Mouse (Mus musculus) G1E (cell line): Measurements from ENCODE around the gene Lyst. TPM values are rescaled to one million over a fixed set of nuclear protein-coding genes. Genes with fewer than 3 reads are reported as not detected.

Source experiments
- ATAC-seq: 2 replicates; pipeline ENCODE4 v1.8.0; 2016; ENCODE audit warnings: mild to moderate bottlenecking; ENCODE audit not compliant: insufficient number of reproducible peaks, poor library complexity, low FRiP score, severe bottlenecking; ENCODE audit errors: extremely low read depth
- DNase-seq: peaks from one replicate; pipeline ENCODE4 v3.0.0; 2012; ENCODE audit warnings: low spot score
- H3K27me3 ChIP-seq: 2 replicates; pipeline ENCODE4 v1.6.1; 2012; ENCODE audit warnings: mild to moderate bottlenecking, low read length, inconsistent platforms; ENCODE audit not compliant: insufficient read depth
- H3K36me3 ChIP-seq: replicated peaks from 2 replicates; pipeline ENCODE3; 2012; ENCODE audit warnings: mild to moderate bottlenecking, inconsistent platforms
- H3K4me1 ChIP-seq: 2 replicates; pipeline ENCODE4 v1.6.1; 2012; ENCODE audit warnings: low read depth, low read length, inconsistent platforms, mixed read lengths; ENCODE audit not compliant: insufficient read depth
- H3K4me3 ChIP-seq: 2 replicates; pipeline ENCODE4 v1.5.1; 2012; ENCODE audit warnings: low read depth, mild to moderate bottlenecking, inconsistent platforms, low read length, moderate library complexity, mixed read lengths
- H3K9me3 ChIP-seq: replicated peaks from 2 replicates; pipeline ENCODE4 v1.6.1; 2012; ENCODE audit warnings: inconsistent platforms
- CTCF ChIP-seq: IDR thresholded peaks from 2 replicates; pipeline ENCODE4 v1.5.1; 2012; ENCODE audit warnings: low read depth, low read length, inconsistent platforms, mixed read lengths
- GATA1 ChIP-seq: IDR thresholded peaks from 2 replicates; pipeline ENCODE4 v1.6.1; 2012; ENCODE audit warnings: borderline replicate concordance, low read length, inconsistent platforms, mixed read lengths
- GATA2 ChIP-seq: IDR thresholded peaks from 2 replicates; pipeline ENCODE4 v1.6.1; 2012; ENCODE audit warnings: low read depth, low read length, inconsistent platforms, borderline replicate concordance
- POLR2AphosphoS5 ChIP-seq: IDR thresholded peaks from 2 replicates; pipeline ENCODE4 v1.6.1; 2012; ENCODE audit warnings: low read depth, low read length, inconsistent platforms; ENCODE audit not compliant: insufficient replicate concordance
- TAL1 ChIP-seq: conservative IDR thresholded peaks from 2 replicates; pipeline ENCODE4 v1.6.1; 2012; ENCODE audit warnings: low read depth, low read length, inconsistent platforms, mixed read lengths
- polyA plus RNA-seq: library from polyadenylated mRNA; stranded (reverse); fragments of >175 nt; gene quantifications from 2 replicates; pipeline ENCODE4 v1.2.3, GENCODE M21; 2012
- total RNA-seq, 2 experiments: library from RNA; stranded (forward) in 1 of 2; stranded (reverse) in 1 of 2; fragments of 200-1000 nt in 1 of 2; fragments of >200 nt in 1 of 2; fragmentation: Nextera tagmentation in 1 of 2; gene quantifications; 2 replicates each; pipeline ENCODE4 v1.2.3; 2014 to 2017

Gene Lyst
- total and polyA plus RNA-seq, 3 experiments: 0.57 to 22.0 (median 19.2) TPM

GRCm38 (mm10) chr13:13826533-13826932 is 236.3 kb downstream of the Lyst start:
- DNase-seq (no peak), ATAC-seq (no peak)
- H3K9me3 ChIP-seq: no peaks in the 10 kb centered on the region
- no peaks in the 10 kb centered on the region for H3K36me3 ChIP-seq
- no peak overlapping the region for H3K4me3 ChIP-seq
- peaks cover 25% of the 10 kb centered on the region for H3K27me3 ChIP-seq
- H3K4me1 ChIP-seq: peaks cover 4% of the 10 kb centered on the region; the same call in 1 of the 2 replicates
- TF ChIP-seq CTCF (no peak), POLR2AphosphoS5 (no peak), GATA1 (no peak), TAL1 (no peak), GATA2 (no peak)

DNA sequence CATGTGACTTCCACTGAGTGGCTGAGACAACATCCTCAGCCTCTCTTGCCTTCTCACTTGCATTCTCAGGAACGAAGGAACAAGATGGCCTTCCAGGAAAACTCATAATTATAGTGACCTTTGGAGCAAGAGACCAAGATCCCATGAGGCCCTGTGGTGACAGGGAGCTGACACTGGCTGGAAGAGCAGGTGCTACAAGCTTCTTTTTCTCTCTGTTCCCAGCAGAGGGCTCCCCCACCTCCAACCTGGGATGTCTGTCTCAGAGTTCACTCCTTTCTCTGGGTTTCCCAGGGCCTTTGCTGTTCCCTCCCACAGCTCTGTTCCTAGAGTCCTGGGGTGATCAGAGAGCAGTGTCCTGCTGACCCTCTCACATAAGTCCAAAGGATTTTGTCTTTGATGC is 237.9 kb downstream of the Lyst start:
- H3K4me3 ChIP-seq: no peak overlapping the region
- no peak for TF ChIP-seq POLR2AphosphoS5
- no peak for TF ChIP-seq CTCF
- no peak for TF ChIP-seq GATA1
- no peak for TF ChIP-seq TAL1
- TF ChIP-seq GATA2: no peak
- ATAC-seq: no peak

More for the DNA sequence above, 237.9 kb downstream of the Lyst start:
- no peaks in the 10 kb centered on the region for H3K36me3 ChIP-seq
- peaks cover 18% of the 10 kb centered on the region for H3K27me3 ChIP-seq
- H3K4me1 ChIP-seq: no peaks in the 10 kb centered on the region
- H3K9me3 ChIP-seq: no peaks in the 10 kb centered on the region
- no peak for DNase-seq

Other genes starting within 250 kb of the Lyst start
- gene Gpr137b, start 196.4 kb upstream of the Lyst start, total RNA-seq (2014; fragmentation: Nextera tagmentation): not detected in 2 replicates
- gene Gpr137b, start 196.4 kb upstream of the Lyst start, total RNA-seq (2017): 0.12 and 0.27 TPM in 2 replicates
- not detected in 2 replicates for gene Gpr137b, start 196.4 kb upstream of the Lyst start, polyA plus RNA-seq
- not detected in 2 replicates for gene Nid1, start 152.8 kb upstream of the Lyst start, total RNA-seq (2014; fragmentation: Nextera tagmentation)
- 0.06 and 0.11 TPM in 2 replicates for gene Nid1, start 152.8 kb upstream of the Lyst start, total RNA-seq (2017)
- not detected in 2 replicates for gene Nid1, start 152.8 kb upstream of the Lyst start, polyA plus RNA-seq
- not detected in 2 replicates for gene Gng4, start 193.7 kb downstream of the Lyst start, total RNA-seq (2014; fragmentation: Nextera tagmentation)
- gene Gng4, start 193.7 kb downstream of the Lyst start, total RNA-seq (2017): 0.11 and 0.12 TPM in 2 replicates
- not detected in 2 replicates for gene Gng4, start 193.7 kb downstream of the Lyst start, polyA plus RNA-seq